Mouse (Mus musculus): ENCODE measurements around the gene Lmo1. TPM values are rescaled to one million over a fixed set of nuclear protein-coding genes. Genes with fewer than 3 reads are reported as not detected.
A peak's percentile ranks its signal among the peaks of the same experiment; 100 is the strongest.

Lmo1 gene
- total RNA-seq (2022) = 1 to 10 TPM; 2.1 to 3.7 (median 3.2) TPM

DNA sequence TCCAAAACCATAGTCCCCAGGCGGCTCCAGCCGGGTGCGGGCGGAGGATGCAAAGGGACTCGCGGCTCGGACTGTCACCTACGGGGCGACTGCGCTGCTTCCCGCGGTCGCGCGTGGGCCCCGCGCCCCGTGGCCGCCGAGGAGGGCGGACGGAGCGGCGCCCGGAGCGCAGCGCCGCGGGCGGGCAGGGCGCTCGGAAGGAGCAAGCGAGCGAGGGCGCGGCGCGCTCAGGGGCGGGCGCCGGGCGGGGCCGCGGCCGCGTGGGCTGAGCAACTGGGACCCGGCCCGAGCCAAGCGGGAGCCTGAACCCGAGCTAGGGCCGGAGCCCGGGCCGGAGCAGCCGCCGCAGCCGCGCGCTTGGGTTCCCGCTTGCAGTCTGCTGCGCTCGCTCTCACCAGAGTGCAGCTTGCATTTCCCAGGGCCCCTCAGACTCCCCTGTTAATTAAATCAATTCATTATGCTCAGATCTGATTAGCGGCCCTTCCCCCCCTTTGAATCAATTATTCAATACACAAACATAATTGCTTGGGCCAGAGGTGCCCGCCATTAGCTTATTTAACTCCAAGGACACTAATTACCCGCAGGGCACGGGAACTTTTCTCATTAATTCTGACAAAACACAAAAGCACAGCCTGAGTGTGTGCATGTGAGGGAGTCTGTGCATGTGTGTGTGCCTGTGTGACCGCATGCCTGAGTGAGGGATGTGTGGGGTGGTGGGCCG, at the start of gene Lmo1:
Lmo1 (minus strand) TSS at position 259 of the 721 bp plus-strand sequence.
- no peak for DNase-seq (ENCODE audit: low spot score)

DNA sequence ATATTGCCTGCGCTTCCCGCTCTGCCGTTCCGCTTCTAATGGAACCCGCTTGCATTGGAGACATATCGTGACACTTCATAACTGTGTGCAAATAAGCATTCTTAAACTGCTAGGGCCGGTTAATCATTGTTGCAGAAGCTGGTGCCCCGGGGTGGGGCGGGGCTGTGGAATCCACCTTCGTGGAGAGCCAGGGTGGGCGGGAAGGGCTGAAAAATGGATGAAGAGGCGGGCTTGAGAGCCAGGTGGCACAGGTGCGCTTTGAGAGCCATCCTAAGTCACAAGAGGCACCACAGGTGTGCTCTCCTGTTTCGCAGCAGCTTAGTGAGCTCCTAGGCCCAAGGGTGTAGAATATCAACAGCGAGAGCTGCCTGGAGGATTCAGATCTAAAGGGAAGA, 46.7 kb upstream of the Lmo1 start:
- no peak for DNase-seq (ENCODE audit: low spot score)

DNA sequence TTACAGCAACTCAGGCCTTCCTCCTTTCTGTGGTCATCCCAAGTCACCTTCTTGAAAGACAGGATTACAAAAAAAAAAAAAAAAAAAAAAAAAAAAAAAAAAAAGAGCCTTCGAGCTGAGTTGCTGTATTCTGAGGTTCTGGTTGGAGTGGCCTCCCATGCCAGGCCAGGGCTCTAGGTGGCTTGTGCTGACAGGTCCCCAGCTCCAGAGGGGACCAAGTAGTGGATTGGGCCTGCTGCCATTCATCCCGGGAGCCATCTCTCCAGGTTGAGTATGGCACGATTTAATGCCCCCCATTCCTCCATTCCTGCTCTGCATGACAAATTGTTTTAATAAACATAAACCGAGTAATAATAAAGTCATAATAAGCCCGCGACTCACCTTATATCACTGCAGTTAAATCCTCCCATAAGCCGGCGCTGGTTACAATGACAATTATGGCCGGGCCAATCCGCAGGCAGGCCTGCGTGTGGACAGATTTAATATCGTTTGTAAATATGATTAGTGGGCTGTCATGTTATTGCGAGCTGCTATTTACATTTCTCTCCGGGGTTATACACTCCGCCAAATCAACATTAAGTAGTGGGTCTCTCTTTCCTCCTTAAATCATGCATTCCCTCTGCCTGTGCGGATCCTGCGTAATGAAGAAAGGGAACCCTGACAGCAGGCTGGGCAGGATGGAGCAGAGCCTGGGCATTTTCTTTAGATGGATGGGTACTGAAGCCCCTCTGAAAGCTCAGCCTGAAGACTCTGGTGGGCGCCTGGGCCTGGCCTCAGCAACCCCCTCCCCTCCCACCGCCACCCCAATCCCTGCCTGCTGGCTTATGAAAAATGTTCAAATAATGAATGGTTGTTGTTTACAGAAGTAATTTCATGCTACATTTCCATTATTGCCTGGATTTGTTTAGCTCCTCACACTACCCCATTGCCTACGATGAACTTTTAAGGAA, 46.0 kb upstream of the Lmo1 start:
- no peak for DNase-seq (ENCODE audit: low spot score)

DNA sequence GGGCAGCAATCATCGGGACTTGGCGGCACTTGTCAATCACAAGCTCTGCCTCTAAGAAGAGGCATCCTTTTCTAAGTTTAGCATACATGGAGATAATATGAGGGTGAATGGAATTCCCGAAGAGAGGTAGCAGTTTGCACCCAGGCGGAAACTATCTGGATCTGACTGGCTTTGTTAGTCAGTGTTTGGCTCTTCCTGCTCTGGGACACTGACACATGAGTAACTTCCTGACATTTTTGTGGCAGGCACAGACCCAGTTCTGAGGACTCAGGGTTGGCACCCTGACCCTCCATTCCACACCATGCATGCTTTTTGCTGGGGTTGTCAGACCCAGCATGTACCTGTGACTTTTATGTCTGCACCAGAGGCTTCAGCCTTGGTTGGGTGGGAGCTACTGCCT, 45.0 kb upstream of the Lmo1 start:
- no peak for DNase-seq (ENCODE audit: low spot score)

DNA sequence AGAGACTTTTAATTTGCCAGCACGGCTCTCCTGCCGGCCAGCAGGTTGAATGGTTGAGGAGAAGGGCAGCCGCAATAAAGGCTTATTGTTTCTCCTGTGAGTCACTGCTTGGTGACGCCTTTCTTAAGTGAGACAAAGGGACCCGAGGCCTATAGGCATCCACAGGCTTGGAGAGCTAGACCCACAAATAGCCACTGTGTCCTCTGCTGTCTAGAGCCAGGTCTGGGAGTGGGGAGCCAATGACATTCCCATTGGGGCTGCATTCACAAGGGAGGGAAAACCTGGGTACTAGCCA, 43.9 kb upstream of the Lmo1 start:
- no peak for DNase-seq (ENCODE audit: low spot score)

DNA sequence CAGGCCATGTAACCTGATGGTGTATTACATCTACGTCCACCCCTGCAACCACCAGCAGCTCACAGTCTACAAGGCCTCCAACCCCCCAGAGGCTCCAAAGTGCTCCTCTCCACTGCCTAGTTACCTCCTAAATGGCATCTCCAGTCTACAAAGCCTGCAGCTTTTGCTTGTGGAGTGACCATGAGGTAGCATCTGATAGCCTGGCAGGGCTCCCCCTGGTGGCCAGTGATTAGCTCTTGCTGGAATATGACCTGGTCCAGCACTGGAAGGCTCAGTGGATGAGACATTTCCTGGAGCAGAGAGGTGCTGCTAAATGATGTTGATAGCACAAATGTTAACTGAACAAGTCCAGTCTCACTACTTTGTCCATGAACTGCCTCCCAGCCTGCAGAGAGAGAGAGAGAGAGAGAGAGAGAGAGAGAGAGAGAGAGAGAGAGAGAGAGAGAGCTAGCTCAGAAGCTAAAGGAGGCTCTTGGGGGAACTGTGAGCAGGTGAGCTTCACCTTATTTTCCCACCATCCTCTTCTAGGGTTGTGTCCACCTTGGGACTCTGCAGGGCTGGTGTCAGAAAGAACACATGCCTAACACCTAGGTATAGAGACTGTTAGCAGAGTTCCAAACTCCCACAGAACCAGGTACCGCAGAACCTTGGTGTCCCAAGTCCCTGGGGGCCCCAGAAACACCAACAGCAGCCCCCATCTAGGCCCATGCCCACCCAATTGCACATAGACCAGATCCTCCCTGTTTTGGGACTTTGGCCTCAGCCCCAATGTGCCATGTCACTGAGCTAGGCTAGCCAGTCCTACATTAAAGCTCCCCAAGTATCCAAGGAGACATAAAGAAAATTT, 43.3 kb upstream of the Lmo1 start:
- DNase-seq (ENCODE audit: low spot score) = peak; percentile 68

DNA sequence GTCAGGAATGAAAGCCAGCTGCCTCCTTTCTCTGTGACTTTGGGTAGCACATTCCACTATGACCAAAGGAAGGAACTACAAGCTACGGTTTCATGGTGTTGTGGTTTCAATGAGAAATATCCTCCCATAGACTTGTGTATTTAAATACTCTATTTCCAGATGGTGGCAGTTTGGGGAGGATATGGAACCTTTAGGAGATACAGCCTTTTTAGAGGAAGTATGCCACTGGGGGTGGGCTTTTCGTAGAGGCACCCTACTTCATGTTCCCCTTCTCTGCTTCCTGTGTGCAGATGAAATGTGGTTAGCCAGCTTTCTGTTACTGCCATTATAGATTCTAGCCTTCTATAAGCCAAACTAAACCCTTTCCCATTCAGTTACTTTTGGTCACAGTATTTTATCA, 34.8 kb upstream of the Lmo1 start:
- no peak for DNase-seq (ENCODE audit: low spot score)

DNA sequence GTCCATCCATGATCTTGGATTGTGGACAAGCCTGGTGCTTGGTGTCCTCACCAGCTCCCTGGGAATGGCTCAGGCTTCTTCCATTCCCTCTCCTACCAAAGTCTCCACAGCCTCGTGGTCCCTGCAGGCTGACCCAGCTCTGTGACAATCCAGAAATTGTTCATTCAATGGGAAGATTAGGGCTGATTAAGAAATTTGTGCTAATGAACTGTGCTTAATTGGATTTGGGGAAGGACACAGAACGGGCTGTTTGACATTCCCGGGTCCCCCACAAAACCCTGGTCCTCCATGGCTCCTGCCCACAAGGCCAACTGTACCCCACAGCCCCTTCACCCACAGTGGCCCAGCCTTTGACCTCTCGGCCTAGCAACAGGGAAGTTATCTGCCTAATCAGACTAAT, 32.8 kb upstream of the Lmo1 start:
- no peak for DNase-seq (ENCODE audit: low spot score)

DNA sequence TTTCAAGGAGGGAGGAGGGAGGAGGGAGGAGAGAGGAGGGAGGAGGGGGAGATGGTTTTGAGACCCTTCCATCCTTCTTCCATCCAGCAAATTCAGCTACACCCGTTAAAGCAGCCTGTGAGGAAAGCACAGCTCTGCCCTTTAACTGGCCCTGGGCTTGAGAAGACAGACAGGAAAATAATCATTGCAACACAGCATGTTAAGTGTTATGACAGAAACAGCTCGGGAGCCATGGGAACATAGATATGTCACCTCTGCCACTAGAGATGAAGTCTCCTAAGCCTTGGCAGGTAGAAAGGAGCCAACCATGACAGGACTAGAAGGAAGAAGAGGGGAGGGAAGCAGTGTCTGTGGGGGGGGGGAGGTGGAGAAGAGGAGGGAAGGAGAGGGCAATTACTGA, 31.4 kb upstream of the Lmo1 start:
- no peak for DNase-seq (ENCODE audit: low spot score)

DNA sequence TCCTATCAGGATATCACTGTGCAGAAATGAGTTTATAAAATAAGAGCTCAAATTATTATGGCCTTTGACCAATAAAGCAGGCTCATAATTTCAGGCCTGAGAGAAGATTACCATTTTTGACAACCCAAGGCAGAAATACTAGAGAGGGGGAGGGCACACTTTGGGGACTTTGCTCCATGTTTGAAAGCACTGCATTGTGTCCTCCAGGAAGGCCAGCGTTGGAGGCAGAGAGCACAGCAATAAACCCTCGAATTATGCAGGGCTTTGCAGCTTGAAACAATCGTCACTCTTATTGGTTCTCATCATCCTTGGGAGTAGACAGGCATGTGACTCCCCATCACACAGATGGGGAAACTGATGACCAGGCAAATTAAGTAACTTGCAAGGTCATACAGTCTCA, 28.1 kb upstream of the Lmo1 start:
- DNase-seq (ENCODE audit: low spot score) = no peak

DNA sequence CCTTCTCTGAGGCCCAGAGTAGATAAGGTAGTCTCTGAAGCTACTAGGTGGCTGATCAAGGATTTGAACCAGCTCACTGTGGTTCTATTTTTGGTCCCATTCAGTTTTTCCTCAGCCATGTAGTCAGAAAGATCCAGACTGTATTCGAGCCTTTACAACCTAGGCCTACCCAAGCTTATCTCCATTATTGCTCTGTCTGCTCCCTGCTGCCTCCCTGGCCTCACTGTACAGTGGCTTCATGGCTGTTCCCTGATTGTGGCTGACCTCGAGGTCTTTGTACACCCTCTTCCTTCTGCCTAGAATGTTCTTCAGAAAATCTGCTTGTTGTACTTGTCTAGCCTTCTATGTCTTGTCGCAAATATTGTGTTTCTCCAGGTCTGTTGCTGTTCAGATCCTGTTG, 25.6 kb upstream of the Lmo1 start:
- no peak for DNase-seq (ENCODE audit: low spot score)

DNA sequence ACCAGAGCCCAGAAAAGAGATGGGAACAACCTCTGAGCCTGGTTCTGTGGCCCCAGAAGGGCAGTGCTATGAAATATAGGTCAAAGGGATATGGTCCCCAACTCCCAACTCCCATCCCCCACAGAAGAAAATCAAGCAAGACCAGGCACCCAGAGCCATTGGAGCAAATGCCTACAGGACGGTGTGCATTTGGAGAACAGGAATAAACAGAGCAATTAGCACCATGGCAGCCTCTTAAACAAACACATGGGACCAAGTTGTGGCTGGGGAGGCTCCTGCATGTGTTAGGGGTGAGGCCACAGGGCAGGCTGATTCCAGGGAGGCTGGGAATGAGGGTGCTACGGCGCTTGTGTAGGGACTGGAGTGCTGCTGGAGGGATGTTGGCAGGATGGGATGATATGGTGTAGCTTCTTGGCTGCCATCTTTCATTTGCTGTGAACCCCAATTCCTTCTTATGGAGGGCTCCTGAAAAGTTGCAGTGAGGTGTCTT, 22.2 kb upstream of the Lmo1 start:
- DNase-seq (ENCODE audit: low spot score) = no peak

DNA sequence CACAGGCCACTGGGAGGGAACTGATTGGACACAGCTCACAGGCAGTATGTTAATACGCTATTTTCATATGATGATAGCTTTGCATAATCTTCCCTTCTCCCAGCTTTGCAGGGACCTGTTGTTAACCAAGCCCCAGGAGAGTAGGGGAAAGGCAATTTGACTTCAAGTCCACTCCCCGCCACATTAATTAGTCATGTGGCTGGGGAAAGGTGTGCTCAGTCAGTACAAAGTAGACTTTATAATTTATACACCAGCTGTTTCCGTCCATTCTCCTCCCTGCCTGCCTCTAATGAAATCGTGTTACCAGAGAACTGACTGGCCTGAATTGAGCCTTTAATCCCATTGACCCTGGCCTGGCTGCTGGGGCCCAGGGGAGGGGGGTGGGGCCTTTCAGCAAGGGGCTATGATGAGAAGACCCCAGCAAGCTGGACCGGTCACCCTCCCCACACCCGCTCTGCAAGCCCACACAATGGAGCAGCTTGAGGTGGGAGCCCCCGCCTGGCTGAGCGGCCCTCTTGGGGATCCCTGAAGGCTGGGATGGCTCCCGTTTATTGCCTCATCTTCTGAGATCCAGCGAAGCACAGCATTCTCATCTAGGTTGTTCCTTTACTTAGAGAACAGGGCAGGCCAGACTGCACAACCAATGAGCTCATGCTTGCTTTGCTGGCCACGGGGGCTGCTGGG, 21.5 kb upstream of the Lmo1 start:
- peak; percentile 49 for DNase-seq (ENCODE audit: low spot score)

DNA sequence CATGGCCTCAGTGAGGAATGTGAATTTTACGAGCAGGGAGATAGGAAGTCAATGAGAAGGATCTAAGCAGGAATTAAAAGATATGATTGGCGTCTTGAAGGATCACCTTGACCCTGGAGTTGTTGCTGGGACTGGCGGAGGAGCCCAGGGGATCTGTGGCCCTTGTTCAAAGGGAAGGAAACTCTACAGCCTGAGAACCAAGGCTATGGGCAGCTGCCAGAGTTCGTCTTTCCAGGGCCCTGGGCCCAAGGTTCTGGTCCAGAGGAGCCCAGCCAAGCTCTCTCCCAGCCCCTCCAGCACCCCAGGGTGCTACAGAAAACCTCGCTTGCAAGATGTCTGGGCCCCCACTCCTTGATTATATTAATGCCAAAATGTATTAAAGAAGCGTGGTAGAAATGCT, 21.0 kb upstream of the Lmo1 start:
- no peak for DNase-seq (ENCODE audit: low spot score)

DNA sequence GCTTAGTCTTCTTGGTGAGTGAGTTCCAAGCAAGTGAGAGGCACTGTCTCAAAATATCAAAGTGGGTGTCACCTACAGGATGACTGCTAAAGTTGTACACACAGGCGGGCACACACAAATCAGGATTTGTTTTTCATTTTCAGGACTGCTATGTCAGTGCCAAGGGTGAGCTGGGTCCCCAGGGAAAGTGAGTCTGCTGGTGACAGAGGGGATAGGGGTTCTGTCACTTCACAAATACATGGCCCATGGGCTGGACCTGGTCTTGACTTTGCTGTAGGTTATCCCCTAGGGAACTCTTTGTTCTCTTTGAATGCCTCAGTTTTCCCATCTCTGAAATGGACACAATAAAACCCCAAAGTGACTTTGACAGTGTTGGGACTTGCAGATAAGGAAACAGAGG, 19.8 kb upstream of the Lmo1 start:
- no peak for DNase-seq (ENCODE audit: low spot score)

DNA sequence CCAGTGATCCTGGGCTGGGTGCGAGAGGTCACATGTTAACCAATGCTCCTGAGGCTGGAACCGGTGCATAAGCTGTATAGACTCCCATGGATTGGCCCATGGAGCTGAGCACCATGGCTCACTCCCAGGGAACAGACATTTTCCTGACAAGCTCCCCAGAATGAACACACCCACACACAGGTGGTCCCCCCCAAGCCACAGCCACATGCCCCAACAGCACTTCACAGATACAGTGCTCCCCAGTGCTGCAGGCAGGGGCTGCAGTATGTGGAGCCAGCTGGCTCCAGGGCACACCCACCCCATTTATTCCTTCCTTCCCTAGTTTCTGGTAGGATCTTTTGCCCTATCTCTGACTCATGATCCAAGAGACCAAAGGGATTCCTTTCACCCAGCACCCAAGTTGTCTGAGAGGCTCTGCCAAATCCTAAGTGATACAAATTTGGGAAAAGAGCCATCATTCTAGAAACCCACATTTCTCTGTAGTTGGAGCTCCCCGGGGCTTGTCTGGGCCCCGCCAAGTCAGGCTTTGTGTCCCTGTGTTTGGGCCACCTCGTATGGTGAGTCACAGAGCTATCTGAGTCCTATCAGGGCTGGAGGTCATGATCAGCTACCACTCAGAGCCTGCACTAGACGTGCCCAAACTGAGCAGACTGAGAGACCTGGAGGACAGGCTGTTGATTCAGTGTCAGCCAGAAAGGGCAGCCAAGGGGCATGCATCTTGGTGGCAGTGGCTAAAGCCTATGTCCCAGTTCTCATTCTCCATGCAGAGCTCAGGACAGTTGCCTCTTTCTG, 12.4 kb upstream of the Lmo1 start:
- peak; percentile 44 for DNase-seq (ENCODE audit: low spot score)

DNA sequence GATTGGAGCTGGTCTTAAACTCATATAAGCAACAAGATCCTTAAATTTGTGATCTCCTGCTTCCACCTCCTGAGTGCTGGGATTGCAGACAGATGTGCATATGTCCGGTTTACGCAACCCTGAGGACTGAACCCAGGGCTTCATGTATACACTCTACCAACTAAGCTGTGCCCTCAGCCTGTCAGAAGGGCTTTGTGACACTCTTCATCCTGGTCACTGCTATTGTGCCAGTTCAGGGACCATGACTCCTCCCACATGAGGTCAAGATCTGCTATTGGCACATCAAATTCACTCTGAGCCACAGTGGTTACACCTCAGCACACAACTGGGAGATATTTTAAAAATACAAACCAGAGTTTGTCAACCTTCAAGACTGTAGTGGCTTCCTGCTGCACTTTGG, 11.0 kb upstream of the Lmo1 start:
- no peak for DNase-seq (ENCODE audit: low spot score)

DNA sequence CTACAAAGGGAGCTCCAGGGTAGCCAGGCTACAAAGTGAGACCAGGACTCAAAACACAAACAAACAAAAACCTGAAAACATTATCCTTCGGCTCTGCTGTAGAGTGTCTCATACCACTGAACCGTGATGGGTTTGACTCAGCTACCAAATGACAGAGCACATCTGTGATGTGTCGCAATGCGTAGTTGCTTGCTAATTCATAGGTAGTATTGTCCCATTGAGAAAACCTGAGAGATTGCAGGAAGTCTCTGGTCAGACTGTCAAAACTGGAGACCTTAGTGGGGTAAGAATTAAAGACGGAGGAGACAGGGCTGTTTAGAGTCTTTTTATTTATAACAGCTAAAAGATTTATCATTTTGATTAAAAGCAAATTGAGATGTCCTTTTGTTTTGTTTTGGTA, 10.6 kb upstream of the Lmo1 start:
- no peak for DNase-seq (ENCODE audit: low spot score)

DNA sequence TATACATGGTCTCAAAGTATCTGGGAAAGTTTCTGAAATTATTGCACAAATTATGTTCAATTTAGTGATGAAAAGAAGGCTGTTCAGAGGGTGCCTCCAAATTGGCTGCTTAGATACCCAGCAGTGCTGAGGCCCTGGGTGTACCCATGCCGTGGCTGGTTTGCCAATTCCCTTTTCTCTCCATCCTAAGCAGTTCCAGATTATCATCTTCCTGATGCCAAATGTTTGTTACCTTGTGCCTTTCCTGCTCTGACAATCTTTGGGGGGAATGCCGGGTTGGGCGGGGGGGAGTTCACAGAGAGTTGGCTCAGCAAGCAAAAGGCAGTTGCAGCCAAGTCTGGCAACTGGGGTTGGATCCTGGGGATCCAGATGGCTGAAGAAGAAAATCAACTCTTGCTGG, 1.7 kb upstream of the Lmo1 start:
- no peak for DNase-seq (ENCODE audit: low spot score)

DNA sequence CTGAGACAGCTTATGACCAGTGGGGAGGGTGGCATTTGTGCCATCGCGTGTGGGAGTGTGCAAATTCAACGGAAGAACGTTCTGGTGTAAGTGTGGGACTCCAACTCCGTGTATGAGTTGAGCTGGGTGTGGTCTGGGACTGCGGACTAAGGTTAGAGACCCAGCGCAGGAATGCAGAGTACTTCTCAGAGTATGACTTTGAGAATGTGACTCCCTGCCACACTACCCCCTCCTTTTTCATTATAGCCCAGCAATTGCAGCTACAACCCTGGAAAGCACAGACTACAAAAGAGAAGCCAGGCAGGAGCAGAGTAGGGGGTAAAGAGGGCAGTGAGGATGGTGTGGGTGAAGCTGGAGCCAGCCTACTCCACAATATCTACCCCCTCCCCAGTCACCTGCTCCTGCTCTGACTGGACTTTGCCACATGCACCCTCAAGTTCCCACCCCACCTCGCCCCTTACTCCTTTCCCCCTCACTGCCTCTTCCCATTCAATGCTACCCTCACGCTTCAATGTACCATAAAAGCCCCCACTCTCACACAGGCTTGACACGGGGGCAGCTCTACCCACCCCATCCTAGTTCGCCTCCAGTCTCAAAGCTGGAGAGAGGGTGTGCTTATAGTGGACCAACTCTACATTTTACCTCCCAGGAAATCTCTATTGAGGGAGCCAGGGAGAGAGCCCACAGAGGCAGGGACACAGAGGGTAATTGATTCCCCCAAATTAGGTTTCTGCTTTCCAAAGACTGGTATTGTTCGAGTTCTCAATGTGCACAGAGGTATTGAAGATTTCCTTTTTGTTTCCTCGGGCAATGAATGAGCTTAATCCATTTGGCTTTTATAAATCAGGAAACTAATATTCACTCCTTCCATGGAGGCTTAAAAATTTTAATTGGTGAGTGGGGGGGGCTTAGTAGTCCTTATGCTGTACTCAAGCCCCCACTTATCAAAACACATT, 941 bp upstream of the Lmo1 start:
- DNase-seq (ENCODE audit: low spot score) = no peak
